Mouse (Mus musculus) midbrain, embryonic 11.5 days (tissue): ENCODE results near the gene Usp15. TPM values are rescaled to one million over a fixed set of nuclear protein-coding genes. Genes with fewer than 3 reads are reported as not detected.

Experiments used
- ATAC-seq: fragments of 200-750 bp; cut with Nextera tagmentation; 2 replicates; pipeline ENCODE4 v1.8.0; 2017; ENCODE audit warnings: moderate TSS enrichment, moderate library complexity; ENCODE audit not compliant: low FRiP score
- DNase-seq: peaks from one replicate; pipeline ENCODE4 v3.0.0; 2015; ENCODE audit warnings: low spot score; ENCODE audit errors: missing footprints
- H3K27ac ChIP-seq: fragments of 300-500 bp; sonication (generic); 2 replicates; pipeline ENCODE4 v1.5.1; 2014; ENCODE audit warnings: low read depth, low read length
- H3K27me3 ChIP-seq: fragments of 300-500 bp; sonication (generic); 2 replicates; pipeline ENCODE4 v1.6.1; 2014; ENCODE audit warnings: mild to moderate bottlenecking, low read length, moderate library complexity, mixed read lengths; ENCODE audit not compliant: control insufficient read depth, insufficient read depth
- H3K36me3 ChIP-seq: fragments of 300-500 bp; sonication (generic); 2 replicates; pipeline ENCODE4 v1.6.1; 2014; ENCODE audit warnings: mild to moderate bottlenecking, low read length, moderate library complexity, mixed read lengths; ENCODE audit not compliant: control insufficient read depth, insufficient read depth
- H3K4me1 ChIP-seq: fragments of 300-500 bp; sonication (generic); 2 replicates; pipeline ENCODE4 v1.6.1; 2014; ENCODE audit warnings: low read length; ENCODE audit not compliant: control insufficient read depth, insufficient read depth
- H3K4me2 ChIP-seq: fragments of 300-500 bp; sonication (generic); 2 replicates; pipeline ENCODE4 v1.6.1; 2014; ENCODE audit warnings: mild to moderate bottlenecking, moderate library complexity
- H3K4me3 ChIP-seq: fragments of 300-500 bp; sonication (generic); 2 replicates; pipeline ENCODE4 v1.5.1; 2014; ENCODE audit warnings: low read depth, low read length
- H3K9ac ChIP-seq: fragments of 300-500 bp; sonication (generic); 2 replicates; pipeline ENCODE4 v1.6.1; 2014; ENCODE audit warnings: low read length
- H3K9me3 ChIP-seq: fragments of 300-500 bp; sonication (generic); 2 replicates; pipeline ENCODE4 v1.6.1; 2016; ENCODE audit warnings: low read length; ENCODE audit not compliant: control insufficient read depth
- WGBS: fragments of 180-500 bp; shearing (Covaris S2); extraction: QIAGEN DNeasy Blood & Tissue Kit; methylation state at CpG from one replicate; pipeline ENCODE4 v1.1.7; 2014; 5-methylcytosine and 5-hydroxymethylcytosine counted together
- polyA plus RNA-seq: library from polyadenylated mRNA; unstranded; fragments of >200 nt; fragmentation: Nextera tagmentation; extraction: Ambion mirVana; gene quantifications from 2 replicates; pipeline ENCODE4 v1.2.1, GENCODE M21; 2014

Gene Usp15
- polyA plus RNA-seq, 1 experiment from 2014 or later, result 73.4 TPM

GRCm38 (mm10) chr10:123156392-123156791 is 40.4 kb downstream of the Usp15 start:
- no peak overlapping the region for H3K9ac ChIP-seq
- ATAC-seq, result no peak

GRCm38 (mm10) chr10:123155764-123156163 is 41.0 kb downstream of the Usp15 start:
- no peaks in the 10 kb centered on the region; the same call in 1 of the 2 replicates for H3K36me3 ChIP-seq
- no peaks in the 10 kb centered on the region for H3K27me3 ChIP-seq
- WGBS, result 97% methylated on average over 6 of the region's 6 CpGs
- H3K9ac ChIP-seq, result no peak overlapping the region
- ATAC-seq, result no peak
- no peaks in the 10 kb centered on the region for H3K9me3 ChIP-seq
- no peak for DNase-seq
- H3K4me2 ChIP-seq, result no peak overlapping the region
- no peaks in the 10 kb centered on the region for H3K4me1 ChIP-seq
- H3K4me3 ChIP-seq, result no peak overlapping the region
- no peak overlapping the region for H3K27ac ChIP-seq

More at GRCm38 (mm10) chr10:123156392-123156791, 40.4 kb downstream of the Usp15 start:
- no peaks in the 10 kb centered on the region; the same call in 1 of the 2 replicates for H3K36me3 ChIP-seq
- no peak overlapping the region for H3K27ac ChIP-seq
- no peaks in the 10 kb centered on the region for H3K4me1 ChIP-seq
- WGBS, result 95% methylated on average over 2 of the region's 2 CpGs
- no peak for DNase-seq
- H3K4me3 ChIP-seq, result no peak overlapping the region
- H3K27me3 ChIP-seq, result no peaks in the 10 kb centered on the region
- no peak overlapping the region for H3K4me2 ChIP-seq
- no peaks in the 10 kb centered on the region for H3K9me3 ChIP-seq

DNA sequence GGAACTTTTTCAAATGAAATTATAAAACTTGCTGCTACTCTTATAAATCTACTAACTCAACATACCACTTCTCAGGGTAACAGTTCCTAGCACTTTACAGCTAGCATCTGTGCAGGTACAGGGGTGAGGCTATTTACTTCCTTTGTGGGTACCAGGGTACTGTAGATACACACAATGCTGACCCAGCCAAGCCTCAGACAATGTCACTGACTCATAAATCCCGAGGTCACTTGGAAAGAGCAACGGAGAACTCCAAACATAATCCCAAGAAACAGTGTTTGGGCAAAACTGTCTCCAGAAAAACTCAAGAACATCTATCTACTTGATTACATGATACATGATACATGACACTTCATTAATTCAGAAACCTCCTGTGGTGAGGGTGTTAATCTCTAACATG is 43.5 kb downstream of the Usp15 start:
- H3K9ac ChIP-seq, result no peak overlapping the region
- H3K27ac ChIP-seq, result no peak overlapping the region
- no peaks in the 10 kb centered on the region for H3K9me3 ChIP-seq
- ATAC-seq, result no peak
- H3K4me2 ChIP-seq, result no peak overlapping the region
- H3K27me3 ChIP-seq, result no peaks in the 10 kb centered on the region
- no peaks in the 10 kb centered on the region; the same call in 1 of the 2 replicates for H3K36me3 ChIP-seq
- 88% methylated on average over 2 of the region's 2 CpGs for WGBS
- no peaks in the 10 kb centered on the region for H3K4me1 ChIP-seq
- no peak overlapping the region for H3K4me3 ChIP-seq
- DNase-seq, result no peak

- H3K4me2 ChIP-seq, result no peak overlapping the region
- ATAC-seq (no peak), DNase-seq (no peak)
- no peak overlapping the region for H3K27ac ChIP-seq
- 78% methylated on average over 4 of the region's 4 CpGs for WGBS
- no peaks in the 10 kb centered on the region for H3K4me1 ChIP-seq
- no peak overlapping the region for H3K9ac ChIP-seq
- H3K36me3 ChIP-seq, result no peaks in the 10 kb centered on the region
- H3K4me3 ChIP-seq, result no peak overlapping the region
- H3K27me3 ChIP-seq, result no peaks in the 10 kb centered on the region
- H3K9me3 ChIP-seq, result no peaks in the 10 kb centered on the region
Observed at GRCm38 (mm10) chr10:123148025-123148814, 48.6 kb downstream of the Usp15 start.

DNA sequence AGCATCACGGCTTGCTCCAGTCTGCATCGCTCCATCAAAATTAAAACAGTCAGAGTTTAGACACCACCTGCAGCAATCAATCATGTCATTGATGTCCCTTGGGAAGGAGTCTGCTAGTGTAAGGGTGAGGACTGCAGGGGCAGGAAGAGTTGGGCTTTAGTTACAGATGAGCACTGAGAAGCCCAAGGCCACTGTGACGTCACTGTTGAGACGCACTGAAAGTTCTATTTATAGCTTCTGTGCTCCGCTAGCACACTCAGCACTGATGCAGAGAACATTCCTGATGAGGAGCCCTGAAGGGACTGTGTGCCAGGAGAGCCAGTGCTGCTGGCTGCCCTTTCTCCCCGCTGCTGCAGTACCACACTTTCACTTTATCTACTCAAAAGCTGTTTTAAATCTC is 49.6 kb downstream of the Usp15 start:
- 86% methylated on average over 6 of the region's 6 CpGs for WGBS
- H3K9me3 ChIP-seq, result no peaks in the 10 kb centered on the region
- H3K9ac ChIP-seq, result no peak overlapping the region
- no peak overlapping the region for H3K4me2 ChIP-seq
- H3K4me3 ChIP-seq, result no peak overlapping the region
- no peaks in the 10 kb centered on the region for H3K27me3 ChIP-seq
- no peak for ATAC-seq
- H3K27ac ChIP-seq, result no peak overlapping the region
- H3K36me3 ChIP-seq, result no peaks in the 10 kb centered on the region
- no peak for DNase-seq
- H3K4me1 ChIP-seq, result no peaks in the 10 kb centered on the region

GRCm38 (mm10) chr10:123146349-123146748 is 50.4 kb downstream of the Usp15 start:
- 88% methylated on average over 2 of the region's 2 CpGs for WGBS
- DNase-seq, result no peak
- Histone ChIP-seq H3K9me3 (no peaks in the 10 kb centered on the region), H3K27ac (no peak overlapping the region), H3K36me3 (no peaks in the 10 kb centered on the region), H3K4me1 (no peaks in the 10 kb centered on the region), H3K4me2 (no peak overlapping the region), H3K4me3 (no peak overlapping the region), H3K9ac (no peak overlapping the region), H3K27me3 (no peaks in the 10 kb centered on the region)
- ATAC-seq, result no peak

DNA sequence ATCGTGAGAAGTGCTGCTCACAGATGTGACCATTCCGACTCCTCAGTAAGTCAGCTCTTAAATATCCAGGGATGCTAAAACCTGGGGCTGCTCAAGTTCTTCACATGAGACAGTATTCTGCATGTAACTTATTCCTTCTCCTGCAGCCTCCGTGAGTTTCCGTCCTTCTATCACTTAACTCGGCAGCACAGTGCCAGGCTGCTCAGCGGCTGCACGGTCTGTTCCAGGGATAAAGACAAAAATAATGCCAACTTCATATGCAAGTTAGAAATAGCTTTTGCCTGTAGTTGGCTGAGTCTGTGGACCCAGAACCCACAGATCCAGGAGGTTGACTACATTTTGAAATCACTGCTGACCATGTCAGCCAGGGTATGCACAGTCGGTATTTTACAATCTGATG is 52.5 kb downstream of the Usp15 start:
- ATAC-seq (no peak), DNase-seq (no peak)
- Histone ChIP-seq H3K36me3 (no peaks in the 10 kb centered on the region), H3K27me3 (no peaks in the 10 kb centered on the region), H3K4me2 (no peak overlapping the region), H3K9ac (no peak overlapping the region), H3K9me3 (no peaks in the 10 kb centered on the region), H3K4me3 (no peak overlapping the region), H3K27ac (no peak overlapping the region), H3K4me1 (no peaks in the 10 kb centered on the region)
- WGBS, result 95% methylated on average over 8 of the region's 8 CpGs

DNA sequence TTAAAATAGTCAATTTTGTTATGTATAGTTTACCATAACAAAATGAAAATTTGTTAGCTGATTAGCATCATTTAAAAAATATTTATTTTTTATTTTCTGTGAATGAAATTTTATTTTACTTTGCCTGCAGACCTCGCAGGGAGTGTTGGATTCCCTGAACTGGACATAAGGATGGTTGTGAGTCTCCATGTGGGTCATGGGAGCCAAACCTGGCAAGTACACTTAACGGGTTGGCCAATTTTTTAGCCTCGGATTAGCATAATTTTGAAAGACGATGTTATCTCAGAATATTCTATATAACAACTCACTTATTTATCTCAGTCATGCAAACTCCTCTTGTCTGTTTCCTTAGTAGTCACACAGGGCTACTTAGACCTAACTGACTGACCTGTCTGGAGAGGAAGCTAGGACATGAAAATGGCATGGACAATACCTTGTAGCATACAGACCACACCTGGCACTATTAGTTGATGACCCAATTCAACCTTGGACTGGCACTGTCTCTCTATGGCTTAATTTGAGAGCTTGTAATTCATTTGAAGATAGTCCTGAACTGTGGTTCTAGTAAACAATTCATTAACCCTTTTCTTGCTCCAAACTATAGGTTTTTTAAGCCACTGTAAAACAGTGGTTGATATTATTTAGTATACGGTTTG is 54.3 kb downstream of the Usp15 start:
- Histone ChIP-seq H3K36me3 (no peaks in the 10 kb centered on the region), H3K4me3 (no peak overlapping the region), H3K9me3 (no peaks in the 10 kb centered on the region), H3K9ac (no peak overlapping the region), H3K27me3 (no peaks in the 10 kb centered on the region), H3K27ac (no peak overlapping the region), H3K4me1 (no peaks in the 10 kb centered on the region), H3K4me2 (no peak overlapping the region)
- 95% methylated on average over 5 of the region's 5 CpGs for WGBS
- ATAC-seq (no peak), DNase-seq (no peak)

- peak; percentile 75; the same call in 1 of the 2 replicates for ATAC-seq
- no peak overlapping the region for H3K27ac ChIP-seq
- H3K9me3 ChIP-seq, result no peaks in the 10 kb centered on the region
- H3K27me3 ChIP-seq, result no peaks in the 10 kb centered on the region
- WGBS, result 69% methylated on average over 10 of the region's 10 CpGs
- H3K4me1 ChIP-seq, result peaks cover 3% of the 10 kb centered on the region; the same call in 1 of the 2 replicates
- no peak overlapping the region for H3K9ac ChIP-seq
- no peak overlapping the region for H3K4me2 ChIP-seq
- H3K36me3 ChIP-seq, result peaks cover 5% of the 10 kb centered on the region; the same call in 1 of the 2 replicates
- no peak overlapping the region for H3K4me3 ChIP-seq
- DNase-seq, result no peak
Observed at GRCm38 (mm10) chr10:123135818-123136217, 61.0 kb downstream of the Usp15 start.
